ENCODE assay signal across 8 mouse cellular contexts in the genomic region with DNA sequence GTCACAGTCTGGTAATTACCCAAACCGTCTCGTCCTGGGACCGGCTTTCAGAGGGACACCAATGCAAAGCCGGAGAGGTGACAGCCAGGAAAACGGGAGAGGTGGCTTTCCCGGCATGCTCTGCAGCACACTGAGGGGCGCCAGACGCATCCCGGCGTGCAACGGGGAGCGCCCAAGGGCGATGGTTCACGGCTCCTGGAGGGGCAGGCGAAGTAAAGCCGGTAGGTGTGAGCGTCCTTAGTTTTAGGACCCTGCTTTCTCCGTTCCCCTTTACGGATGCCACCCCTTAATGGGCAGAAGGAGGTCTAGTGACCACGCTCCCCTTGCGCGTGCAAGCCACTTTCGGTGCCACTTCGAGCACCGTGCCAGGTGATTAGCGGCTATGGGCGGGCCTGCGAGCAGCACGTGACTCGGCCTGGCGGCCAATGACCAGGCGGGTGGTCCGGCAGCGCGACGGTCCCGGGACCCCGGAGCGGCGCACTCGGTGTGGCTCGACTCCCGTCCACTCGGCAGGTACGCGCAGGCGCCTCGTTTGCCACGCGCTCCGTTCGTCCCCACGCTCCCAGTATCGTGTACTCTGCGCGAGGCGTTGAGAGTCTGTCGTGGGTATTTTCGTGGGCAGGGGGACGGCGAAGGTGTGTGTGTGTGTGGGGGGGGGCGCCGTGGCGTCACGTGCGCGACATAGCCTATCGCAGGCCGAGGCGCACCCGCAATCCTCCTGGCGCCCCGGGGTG. TPM values are rescaled to one million over a fixed set of nuclear protein-coding genes. Genes with fewer than 3 reads are reported as not detected.
A peak's percentile ranks its signal among the peaks of the same experiment; 100 is the strongest.
DNase-seq lines count a peak whose midpoint lies in the region; ATAC-seq and TF ChIP-seq lines count a peak whose summit lies in the region.

No protein-coding gene starts in this region.

- H3K36me3 ChIP-seq in heart, embryonic 11.5 days (ENCODE audit: control insufficient read depth, insufficient read depth, low read length): no peaks in the 10 kb centered on the region
- no peaks in the 10 kb centered on the region for H3K36me3 ChIP-seq in kidney, embryonic 15.5 days
- H3K36me3 ChIP-seq in liver, adult 2 months (ENCODE audit: control insufficient read depth, insufficient read depth, low read length): no peaks in the 10 kb centered on the region

- no peaks in the 10 kb centered on the region for H3K9me3 ChIP-seq in heart, embryonic 11.5 days (replicated peaks; ENCODE audit: control insufficient read depth, low read length)
- H3K9me3 ChIP-seq in kidney, embryonic 15.5 days (replicated peaks): no peaks in the 10 kb centered on the region

- peak overlapping the region; percentile 87 for H3K9ac ChIP-seq in heart, embryonic 11.5 days (ENCODE audit: low read depth, low read length)
- H3K9ac ChIP-seq in kidney, embryonic 15.5 days: peak overlapping the region; percentile 54
- peak overlapping the region; percentile 80 for H3K9ac ChIP-seq in liver, adult 2 months (ENCODE audit: low read depth, low read length)

- peak; percentile 72 for DNase-seq in layer of hippocampus, adult 11-12 months (ENCODE audit: low spot score)
- no peak for DNase-seq in layer of hippocampus, adult 9-10 months (ENCODE audit: low spot score)
- DNase-seq in liver, adult 2 months (ENCODE audit: extremely low read depth, low read depth, low spot score): peak; percentile 71
- DNase-seq in spleen, postnatal 36 days (ENCODE audit: low spot score in 2 of 2): peak; percentile 51 to 54

- no peak for TF ChIP-seq CTCF in liver, adult 2 months (IDR thresholded peaks at IDR 0.05; ENCODE audit: low read depth, low read length)

- H3K4me3 ChIP-seq in heart, embryonic 11.5 days (ENCODE audit: low read depth, low read length): peak overlapping the region; percentile 60
- H3K4me3 ChIP-seq in kidney, embryonic 15.5 days (replicated peaks): peak overlapping the region; percentile 55
- peak overlapping the region; percentile 75 for H3K4me3 ChIP-seq in liver, adult 2 months (ENCODE audit: insufficient read depth, low read depth, low read length)

- no peaks in the 10 kb centered on the region for H3K27me3 ChIP-seq in heart, embryonic 11.5 days (ENCODE audit: control insufficient read depth, insufficient read depth, low read length)
- no peaks in the 10 kb centered on the region for H3K27me3 ChIP-seq in kidney, embryonic 15.5 days
- no peaks in the 10 kb centered on the region for H3K27me3 ChIP-seq in liver, adult 2 months (ENCODE audit: control insufficient read depth, insufficient read depth, low read length)

- peak overlapping the region; percentile 11; the same call in 1 of the 2 replicates for H3K27ac ChIP-seq in heart, embryonic 11.5 days (ENCODE audit: low read depth, low read length)
- H3K27ac ChIP-seq in kidney, embryonic 15.5 days: 0 out of 2 replicates have a peak overlapping the region, but pooled peaks have one; percentile 39
- H3K27ac ChIP-seq in liver, adult 2 months (replicated peaks; ENCODE audit: insufficient read depth, low read depth, low read length): peak overlapping the region; percentile 66

- H3K4me1 ChIP-seq in heart, embryonic 11.5 days (ENCODE audit: control insufficient read depth, insufficient read depth, low read length): 0 out of 2 replicates have a peak, but pooled peaks cover 2% of the 10 kb centered on the region
- peaks cover 15% of the 10 kb centered on the region for H3K4me1 ChIP-seq in kidney, embryonic 15.5 days
- no peaks in the 10 kb centered on the region; the same call in 1 of the 2 replicates for H3K4me1 ChIP-seq in liver, adult 2 months (ENCODE audit: control insufficient read depth, insufficient read depth, low read length)

- WGBS in heart, embryonic 11.5 days (ENCODE audit: insufficient replicate concordance): under 1% methylated on average over 73 of the region's 73 CpGs
- WGBS in kidney, embryonic 15.5 days: under 1% methylated on average over 73 of the region's 73 CpGs
- under 1% methylated on average over 73 of the region's 73 CpGs for WGBS in liver, adult 2 months

- ATAC-seq in erythroblast, adult 5-6 weeks (replicated peaks; ENCODE audit: low FRiP score, poor library complexity, severe bottlenecking): peak; percentile 89
- peak; percentile 82 for ATAC-seq in heart, embryonic 11.5 days (replicated peaks; ENCODE audit: insufficient number of reproducible peaks, low FRiP score, low TSS enrichment)
- ATAC-seq in kidney, embryonic 15.5 days (replicated peaks; ENCODE audit: low FRiP score): peak; percentile 91
- peak; percentile 22 for ATAC-seq in monocyte, adult 5-6 weeks (replicated peaks; ENCODE audit: insufficient number of reproducible peaks, low FRiP score, low TSS enrichment, poor library complexity, severe bottlenecking)

- H3K4me2 ChIP-seq in heart, embryonic 11.5 days: peak overlapping the region; percentile 86
- H3K4me2 ChIP-seq in kidney, embryonic 15.5 days: peak overlapping the region; percentile 96

- TF ChIP-seq POLR2A in liver, adult 2 months (IDR thresholded peaks at IDR 0.05; ENCODE audit: extremely low read depth, insufficient read depth, low read length): 0 out of 2 replicates have a peak, but pooled peaks have one; percentile 22

- peaks cover 4% of the 10 kb centered on the region; the same call in 1 of the 2 replicates for H3K79me2 ChIP-seq in liver, adult 2 months (ENCODE audit: control insufficient read depth, insufficient read depth, low read length)

RNA-seq across cellular contexts. Expression of gene Mga, which starts 24.5 kb away (rescaled TPM):
- total RNA-seq in erythroblast, adult 5-6 weeks (2015; ENCODE audit: low replicate concordance): 11.1 and 23.2 TPM in 2 replicates
- 10.3 and 20.8 TPM in 2 replicates for total RNA-seq in erythroblast, adult 5-6 weeks (2017; ENCODE audit: low replicate concordance)
- 20.2 and 30.1 TPM in 2 replicates for polyA plus RNA-seq in heart, embryonic 11.5 days (2014; fragmentation: Nextera tagmentation; extraction: Ambion mirVana)
- polyA plus RNA-seq in kidney, embryonic 15.5 days (2015; fragmentation: Nextera tagmentation; extraction: Ambion mirVana): 27.1 and 31.7 TPM in 2 replicates
- 22.0 and 30.4 TPM in 2 replicates for total RNA-seq in liver, adult 2 months (2014; rRNA removed)
- polyA plus RNA-seq in liver, adult 2 months (2012; rRNA removed): 5.5 and 7.0 TPM in 2 replicates
- total RNA-seq in monocyte, adult 5-6 weeks (2017): 57.4 to 66.3 TPM (median 60.3 TPM) in 3 replicates

Comparison
In these comparisons a context has a peak if more than half of its experiments do, and no peak if none do; other contexts are left out.
1. ATAC-seq: peak in every context shown above with its lines; median percentile 91 in kidney, embryonic 15.5 days; 89 in erythroblast, adult 5-6 weeks; 82 in heart, embryonic 11.5 days; 22 in monocyte, adult 5-6 weeks.
2. H3K27ac ChIP-seq: peak in every context shown above with its lines; median percentile 66 in liver, adult 2 months; 39 in kidney, embryonic 15.5 days; 11 in heart, embryonic 11.5 days.